Mouse (Mus musculus) small intestine, adult 2 months (tissue): ENCODE results near the gene Smyd3. TPM values are rescaled to one million over a fixed set of nuclear protein-coding genes. Genes with fewer than 3 reads are reported as not detected.

Experiments used
- H3K27ac ChIP-seq: fragments of 200-500 bp; 2 replicates; pipeline ENCODE4 v1.5.1; 2012; ENCODE audit warnings: low read depth, low read length, control low read depth, inconsistent platforms; ENCODE audit not compliant: insufficient read depth
- H3K27me3 ChIP-seq: fragments of 200-500 bp; 2 replicates; pipeline ENCODE4 v1.6.1; 2012; ENCODE audit warnings: mild to moderate bottlenecking, moderate library complexity, low read length, inconsistent platforms; ENCODE audit not compliant: control insufficient read depth, insufficient read depth
- H3K36me3 ChIP-seq: fragments of 200-500 bp; 2 replicates; pipeline ENCODE4 v1.6.1; 2012; ENCODE audit warnings: mild to moderate bottlenecking, low read length, control low read depth, inconsistent platforms; ENCODE audit not compliant: control insufficient read depth, insufficient read depth
- H3K4me1 ChIP-seq: fragments of 200-500 bp; 2 replicates; pipeline ENCODE4 v1.6.1; 2012; ENCODE audit warnings: low read length, inconsistent platforms, mixed read lengths; ENCODE audit not compliant: control insufficient read depth, insufficient read depth, insufficient read length
- H3K4me3 ChIP-seq: fragments of 200-500 bp; 2 replicates; pipeline ENCODE4 v1.5.1; 2012; ENCODE audit warnings: low read depth, mild to moderate bottlenecking, control low read depth, inconsistent platforms, low read length, moderate library complexity
- CTCF ChIP-seq: fragments of 200-500 bp; IDR thresholded peaks from 2 replicates; pipeline ENCODE4 v1.5.1; 2012; ENCODE audit warnings: low read depth, mild to moderate bottlenecking, control low read depth, inconsistent platforms, low read length, moderate library complexity, mixed read lengths; ENCODE audit not compliant: insufficient replicate concordance, insufficient read length; ENCODE audit errors: extremely low read depth
- POLR2A ChIP-seq: fragments of 200-500 bp; IDR thresholded peaks from 2 replicates; pipeline ENCODE4 v1.6.1; 2012; ENCODE audit warnings: low read depth, mild to moderate bottlenecking, control low read depth, inconsistent platforms, low read length, moderate library complexity
- WGBS: fragments of 180-500 bp; shearing (Covaris S2); methylation state at CpG from one replicate; pipeline ENCODE4 v1.1.7; 2018; 5-methylcytosine and 5-hydroxymethylcytosine counted together
- polyA plus RNA-seq: library from polyadenylated mRNA; depleted of rRNA; stranded (reverse); fragments of >200 nt; gene quantifications from 2 replicates; pipeline ENCODE4 v1.2.3, GENCODE M21; 2012

Smyd3 gene
- polyA plus RNA-seq, 1 experiment, result 1.1 TPM

DNA sequence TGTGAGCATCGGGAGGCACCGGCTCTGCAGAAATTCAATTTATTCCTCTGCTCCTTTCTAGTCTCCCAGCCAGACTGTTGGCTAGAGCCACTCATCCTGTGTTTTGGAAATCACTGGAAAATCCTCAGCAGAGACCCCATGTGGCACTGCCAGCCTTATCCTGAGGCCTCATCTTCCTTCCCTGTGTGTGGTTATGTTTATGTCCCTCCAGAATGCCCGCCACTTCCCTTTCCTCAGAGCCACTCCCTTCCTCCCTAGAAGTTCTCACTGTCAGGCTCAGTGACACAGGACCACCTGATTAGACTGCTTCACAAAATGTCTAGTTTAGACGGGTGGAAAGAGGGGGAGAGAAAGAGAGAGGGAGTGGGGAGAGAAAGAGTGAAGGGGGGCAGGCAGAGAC is 526.4 kb downstream of the Smyd3 start:
- TF ChIP-seq POLR2A (no peak), CTCF (no peak)
- H3K27me3 ChIP-seq, result no peaks in the 10 kb centered on the region
- H3K36me3 ChIP-seq, result no peaks in the 10 kb centered on the region
- 61% methylated on average over 4 of the region's 4 CpGs for whole genome bisulfite sequencing
- peaks cover 3% of the 10 kb centered on the region; the same call in 1 of the 2 replicates for H3K4me1 ChIP-seq
- no peak overlapping the region for H3K4me3 ChIP-seq
- no peak overlapping the region for H3K27ac ChIP-seq

DNA sequence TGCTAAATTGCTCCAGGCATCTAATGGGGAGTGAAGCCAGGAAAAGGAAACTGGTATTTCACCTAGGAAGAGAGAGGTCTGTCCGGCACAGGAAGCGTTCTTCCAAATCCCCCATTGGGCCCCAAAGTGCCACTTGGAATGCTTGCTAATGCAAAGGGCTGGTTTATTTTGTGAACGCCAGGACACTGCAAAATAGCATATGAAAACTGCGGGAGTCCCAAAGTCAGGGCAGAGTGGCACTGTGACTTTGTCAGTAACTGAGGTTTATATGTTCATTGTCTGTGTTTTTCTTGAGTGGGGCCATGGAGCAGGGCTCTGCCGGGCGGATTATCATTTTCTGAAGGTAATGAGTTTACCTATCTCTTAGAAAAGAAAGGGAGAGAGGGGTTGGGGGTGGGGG is 526.8 kb downstream of the Smyd3 start:
- WGBS, result 80% methylated on average over 6 of the region's 6 CpGs
- Histone ChIP-seq H3K27me3 (no peaks in the 10 kb centered on the region), H3K4me3 (no peak overlapping the region), H3K27ac (no peak overlapping the region), H3K4me1 (peaks cover 3% of the 10 kb centered on the region; the same call in 1 of the 2 replicates), H3K36me3 (no peaks in the 10 kb centered on the region)
- TF ChIP-seq POLR2A, result no peak
- no peak for TF ChIP-seq CTCF

DNA sequence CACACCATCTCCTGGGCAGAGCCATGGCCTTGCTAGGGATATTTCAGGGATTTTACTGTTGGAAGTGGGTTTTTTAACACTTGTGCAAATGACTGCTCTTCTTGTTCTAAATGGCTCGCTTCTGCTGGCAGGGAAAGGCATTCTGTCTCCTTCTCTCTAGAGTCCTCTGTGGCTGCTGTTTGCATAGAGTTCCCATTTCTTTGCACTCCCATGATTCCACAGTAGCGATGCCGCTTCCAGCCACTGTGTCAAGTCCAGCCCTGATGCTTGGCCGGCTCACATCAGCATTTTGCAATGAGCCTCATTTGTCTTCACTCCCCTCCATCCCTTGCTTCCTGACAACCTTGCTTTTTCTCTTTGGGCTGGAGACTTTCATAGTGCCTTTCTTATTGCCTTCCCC is 528.4 kb downstream of the Smyd3 start:
- no peak overlapping the region for H3K4me3 ChIP-seq
- no peak overlapping the region for H3K27ac ChIP-seq
- no peak for TF ChIP-seq POLR2A
- TF ChIP-seq CTCF, result no peak
- 88% methylated on average over 4 of the region's 4 CpGs for WGBS
- H3K36me3 ChIP-seq, result no peaks in the 10 kb centered on the region
- no peaks in the 10 kb centered on the region for H3K27me3 ChIP-seq
- peaks cover 3% of the 10 kb centered on the region; the same call in 1 of the 2 replicates for H3K4me1 ChIP-seq

DNA sequence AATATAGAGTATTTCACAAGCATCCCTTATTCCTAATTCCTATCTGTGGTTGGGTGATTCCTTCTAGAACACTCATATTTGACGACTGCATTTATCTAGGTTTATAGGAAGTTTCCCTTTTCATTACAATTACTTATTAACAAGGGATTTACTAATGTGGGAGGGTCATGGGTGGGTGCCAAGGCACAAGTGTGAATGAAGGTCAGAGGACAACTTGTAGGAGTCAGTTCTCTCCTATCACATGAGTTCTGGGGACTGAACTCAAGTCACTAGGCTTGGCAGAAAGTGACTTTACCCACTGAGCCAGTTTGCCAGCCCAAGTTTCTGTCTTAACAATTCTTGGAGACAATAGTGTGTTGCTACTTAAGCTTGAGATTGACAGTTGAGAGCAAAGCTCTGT is 529.7 kb downstream of the Smyd3 start:
- WGBS, result 28% methylated on average over 1 of the region's 1 CpGs
- Histone ChIP-seq H3K27me3 (no peaks in the 10 kb centered on the region), H3K27ac (no peak overlapping the region), H3K4me1 (peaks cover 3% of the 10 kb centered on the region; the same call in 1 of the 2 replicates), H3K36me3 (no peaks in the 10 kb centered on the region), H3K4me3 (no peak overlapping the region)
- TF ChIP-seq CTCF (no peak), POLR2A (no peak)

DNA sequence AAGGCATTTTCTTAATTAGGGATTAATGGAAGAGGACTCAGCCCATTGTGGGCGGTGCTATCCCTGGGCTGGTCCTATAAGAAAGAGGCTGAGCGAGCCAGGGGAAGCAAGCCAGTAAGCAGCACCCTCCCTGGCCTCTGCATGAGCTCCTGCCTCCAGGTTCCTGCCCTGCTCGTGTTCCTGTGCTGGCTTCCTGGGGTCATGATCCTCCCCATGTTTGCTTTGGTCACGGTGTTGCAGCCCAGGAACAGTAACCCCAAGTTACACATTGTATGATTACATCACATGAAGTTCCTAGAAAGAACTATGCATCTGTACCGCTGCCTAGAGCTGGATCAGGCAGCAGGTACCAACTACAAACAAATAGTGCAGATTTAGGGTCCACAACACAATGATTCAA is 536.2 kb downstream of the Smyd3 start:
- WGBS, result 74% methylated on average over 5 of the region's 5 CpGs
- Histone ChIP-seq H3K4me3 (no peak overlapping the region), H3K4me1 (no peaks in the 10 kb centered on the region)

DNA sequence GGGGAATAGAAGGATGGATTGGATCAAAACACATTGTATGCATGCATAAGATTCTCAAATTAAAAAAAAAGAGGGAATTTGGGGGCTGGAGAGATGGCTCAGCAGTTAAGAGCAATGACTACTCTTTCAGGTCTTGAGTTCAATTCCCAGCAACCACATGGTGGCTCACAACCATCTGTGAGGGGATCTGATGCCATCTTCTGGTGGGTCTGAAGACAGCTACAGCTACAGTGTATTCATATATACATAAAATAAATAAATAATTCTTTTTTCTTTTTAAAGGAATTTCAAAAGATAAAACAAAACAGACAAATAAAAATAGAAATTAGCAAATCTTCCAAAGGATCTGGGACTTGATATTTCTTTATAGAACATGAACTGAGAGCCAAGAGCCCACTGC is 537.7 kb downstream of the Smyd3 start:
- H3K27me3 ChIP-seq, result no peaks in the 10 kb centered on the region
- TF ChIP-seq CTCF, result no peak
- no peak for TF ChIP-seq POLR2A

More for the DNA sequence above, 536.2 kb downstream of the Smyd3 start:
- Histone ChIP-seq H3K27me3 (no peaks in the 10 kb centered on the region), H3K27ac (no peak overlapping the region), H3K36me3 (no peaks in the 10 kb centered on the region)
- TF ChIP-seq CTCF, result no peak
- TF ChIP-seq POLR2A, result no peak

DNA sequence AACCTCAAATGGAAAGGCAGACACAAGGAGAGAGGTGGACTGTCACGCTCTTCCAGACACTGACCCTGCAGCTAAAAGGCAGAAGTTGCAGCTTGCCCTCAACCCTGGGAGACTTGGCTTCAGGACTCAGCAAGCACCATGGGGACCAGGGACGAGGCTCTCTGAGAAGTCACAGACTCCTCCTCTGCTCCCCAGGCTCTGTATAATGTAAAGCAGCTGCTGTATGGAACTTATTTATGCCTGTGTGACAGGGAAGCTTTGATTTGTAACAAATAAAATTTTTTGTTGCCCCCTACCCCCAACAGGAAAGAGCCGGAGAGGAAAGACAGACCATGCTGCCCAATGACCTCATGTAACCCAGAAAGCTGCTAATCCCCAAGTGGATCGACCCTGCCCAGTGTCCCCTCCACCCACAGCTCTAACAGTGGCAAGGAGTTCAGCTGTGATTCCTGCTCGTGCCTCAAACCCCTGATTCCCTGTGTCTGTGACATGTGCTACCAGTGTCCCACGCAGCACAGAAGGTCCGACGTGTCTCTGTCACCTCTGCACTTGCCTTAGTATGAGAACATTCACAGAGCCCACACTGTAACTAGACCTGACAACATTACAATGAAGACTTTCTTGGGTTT is 539.1 kb downstream of the Smyd3 start:
- no peak overlapping the region for H3K27ac ChIP-seq
- H3K4me3 ChIP-seq, result no peak overlapping the region
- H3K4me1 ChIP-seq, result no peaks in the 10 kb centered on the region
- no peaks in the 10 kb centered on the region for H3K27me3 ChIP-seq
- 75% methylated on average over 8 of the region's 8 CpGs for WGBS
- TF ChIP-seq CTCF (no peak), POLR2A (no peak)
- H3K36me3 ChIP-seq, result no peaks in the 10 kb centered on the region

More for the DNA sequence above, 537.7 kb downstream of the Smyd3 start:
- Histone ChIP-seq H3K36me3 (no peaks in the 10 kb centered on the region), H3K4me3 (no peak overlapping the region), H3K27ac (no peak overlapping the region), H3K4me1 (no peaks in the 10 kb centered on the region)

DNA sequence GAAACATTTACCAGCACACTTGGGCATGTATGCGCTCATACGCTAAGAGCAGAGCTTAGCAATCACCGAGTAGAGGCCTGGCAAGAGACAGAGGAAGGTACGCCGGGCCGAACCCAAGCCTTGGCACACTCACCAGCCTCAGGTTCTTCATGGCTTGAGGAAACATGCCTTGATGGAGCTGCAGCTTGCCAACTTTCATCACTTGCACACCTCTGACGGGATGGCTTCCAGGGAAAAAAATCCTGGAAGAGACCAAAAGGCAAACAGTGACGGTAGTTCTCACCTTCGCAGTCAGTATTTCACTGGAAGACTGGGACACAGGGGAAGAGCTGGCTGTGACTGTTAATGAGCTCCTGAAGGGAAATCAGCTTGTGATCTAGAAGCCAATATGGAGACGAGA is 545.8 kb downstream of the Smyd3 start:
- TF ChIP-seq CTCF (no peak), POLR2A (no peak)
- Histone ChIP-seq H3K27me3 (no peaks in the 10 kb centered on the region), H3K4me3 (no peak overlapping the region), H3K36me3 (no peaks in the 10 kb centered on the region), H3K4me1 (no peaks in the 10 kb centered on the region), H3K27ac (no peak overlapping the region)
- 93% methylated on average over 10 of the region's 10 CpGs for WGBS
